In genomic region chr6:137142796-137143195, GRCm38 (mm10) we compare ENCODE assay signal across 9 mouse cellular contexts. TPM values are rescaled to one million over a fixed set of nuclear protein-coding genes. Genes with fewer than 3 reads are reported as not detected.
DNase-seq lines count a peak whose midpoint lies in the region; ATAC-seq lines count a peak whose summit lies in the region.
"Had no signal": no experiment of that assay in that cellular context is flagged by ENCODE, and none has a peak within 500 bp of the region (broad histone marks: within the 10 kb centered on the region; RNA-seq: fewer than 3 reads in every experiment).

No protein-coding gene starts in this region.

- H3K4me1 ChIP-seq in kidney, embryonic 15.5 days, result peaks cover 51% of the 10 kb centered on the region
- H3K4me1 ChIP-seq in hindbrain, embryonic 10.5 days (replicated peaks), result peaks cover 33% of the 10 kb centered on the region
- no peaks in the 10 kb centered on the region for H3K4me1 ChIP-seq in liver, embryonic 15.5 days (replicated peaks)

- H3K27me3 ChIP-seq in kidney, embryonic 15.5 days, result no peaks in the 10 kb centered on the region
- H3K27me3 ChIP-seq in hindbrain, embryonic 10.5 days (ENCODE audit: insufficient read depth, poor library complexity, severe bottlenecking), result 0 out of 2 replicates have a peak, but pooled peaks cover 2% of the 10 kb centered on the region
- H3K27me3 ChIP-seq in liver, embryonic 15.5 days, result no peaks in the 10 kb centered on the region

- peak overlapping the region; percentile 27 for H3K4me3 ChIP-seq in kidney, embryonic 15.5 days (replicated peaks)
- H3K4me3 ChIP-seq in hindbrain, embryonic 10.5 days, result peak overlapping the region; percentile 44
- no peak overlapping the region for H3K4me3 ChIP-seq in liver, embryonic 15.5 days (replicated peaks)

- no peaks in the 10 kb centered on the region for H3K9me3 ChIP-seq in kidney, embryonic 15.5 days (replicated peaks)
- H3K9me3 ChIP-seq in hindbrain, embryonic 10.5 days, result no peaks in the 10 kb centered on the region
- no peaks in the 10 kb centered on the region for H3K9me3 ChIP-seq in liver, embryonic 15.5 days (replicated peaks)

- H3K9ac ChIP-seq in kidney, embryonic 15.5 days, result peak overlapping the region; percentile 29; the same call in 1 of the 2 replicates
- no peak overlapping the region for H3K9ac ChIP-seq in liver, embryonic 15.5 days

- peak overlapping the region; percentile 55 for H3K4me2 ChIP-seq in kidney, embryonic 15.5 days
- peak overlapping the region; percentile 35 for H3K4me2 ChIP-seq in liver, embryonic 15.5 days

- peak overlapping the region; percentile 83 for H3K27ac ChIP-seq in kidney, embryonic 15.5 days
- H3K27ac ChIP-seq in hindbrain, embryonic 10.5 days, result peak overlapping the region; percentile 84
- H3K27ac ChIP-seq in liver, embryonic 15.5 days (replicated peaks), result no peak overlapping the region

- no peak for DNase-seq in kidney, adult 18-20 months
- peak; percentile 67 for DNase-seq in hindbrain, embryonic 10.5 days (ENCODE audit: low spot score)
- DNase-seq in retina, adult 2 months (ENCODE audit: low read depth, low spot score), result peak; percentile 26
- no peak for DNase-seq in testis, postnatal 10 days (ENCODE audit: low spot score)
- DNase-seq in right cerebral cortex, postnatal 10 days (ENCODE audit: low spot score in 2 of 2), result no peak
- no peak for DNase-seq in left cerebral cortex, postnatal 4 days

- ATAC-seq in kidney, embryonic 15.5 days (replicated peaks; ENCODE audit: low FRiP score), result peak; percentile 85
- no peak for ATAC-seq in liver, embryonic 15.5 days (ENCODE audit: insufficient read depth)

- under 1% methylated on average over 11 of the region's 11 CpGs for WGBS in kidney, embryonic 15.5 days
- WGBS in hindbrain, embryonic 10.5 days, result under 1% methylated on average over 11 of the region's 11 CpGs
- WGBS in liver, embryonic 15.5 days (ENCODE audit: insufficient replicate concordance), result 3% methylated on average over 11 of the region's 11 CpGs

- intact Hi-C loops in left cerebral cortex, postnatal 4 days (cut with DNase I), result no loop called here

- no peaks in the 10 kb centered on the region for H3K36me3 ChIP-seq in kidney, embryonic 15.5 days
- H3K36me3 ChIP-seq in hindbrain, embryonic 10.5 days, result no peaks in the 10 kb centered on the region
- H3K36me3 ChIP-seq in liver, embryonic 15.5 days (replicated peaks), result no peaks in the 10 kb centered on the region
- H3K36me3 ChIP-seq: G1E had no signal

RNA-seq across cellular contexts. Expression of gene Rerg, which starts 27.5 kb away (rescaled TPM):
- 13.9 and 15.5 TPM in 2 replicates for polyA plus RNA-seq in kidney, embryonic 15.5 days (2015; fragmentation: Nextera tagmentation; extraction: Ambion mirVana)
- polyA plus RNA-seq in hindbrain, embryonic 10.5 days (2016; fragmentation: Nextera tagmentation; extraction: Ambion mirVana), result 0.65 and 1.5 TPM in 2 replicates
- polyA plus RNA-seq in liver, embryonic 15.5 days (2015; fragmentation: Nextera tagmentation; extraction: Ambion mirVana), result 2.7 and 2.9 TPM in 2 replicates
- 10 to 100 TPM in 1 of 2 experiments, 1 to 10 TPM in 1; 9.2 to 11.0 TPM for total RNA-seq in left cerebral cortex, postnatal 4 days (2021)
- polyA plus RNA-seq: G1E had no signal

Comparison
In these comparisons a context has a peak if more than half of its experiments do, and no peak if none do; other contexts are left out.
1. DNase-seq: peak in hindbrain, embryonic 10.5 days (single experiment) and retina, adult 2 months (single experiment); none in kidney, adult 18-20 months (single experiment), testis, postnatal 10 days (single experiment), right cerebral cortex, postnatal 10 days (0 of 2) and left cerebral cortex, postnatal 4 days (single experiment).